Mouse (Mus musculus): ENCODE results near the gene Dvl2.

- TF ChIP-seq CTCF (IDR thresholded peaks at IDR 0.05; ENCODE audit: low read depth, low read length) = no peak
- no peak for TF ChIP-seq TAL1 (conservative IDR thresholded peaks at IDR 0.05; ENCODE audit: low read depth, low read length)
- TF ChIP-seq POLR2AphosphoS5 (IDR thresholded peaks at IDR 0.05; ENCODE audit: insufficient replicate concordance, low read depth, low read length) = no peak
Observed at GRCm38 (mm10) chr11:69991711-69992110, 8.7 kb upstream of the Dvl2 start.

Measured in G1E (cell line).